Mouse (Mus musculus) spleen, adult 18-20 months (tissue): ENCODE data around the gene Nubp2.

Source experiments
- DNase-seq, 2 experiments: peaks; one replicate each; pipeline ENCODE4 v3.0.0; 2022; ENCODE audit warnings: mixed read lengths in 2 of 2

Nubp2 gene

DNA sequence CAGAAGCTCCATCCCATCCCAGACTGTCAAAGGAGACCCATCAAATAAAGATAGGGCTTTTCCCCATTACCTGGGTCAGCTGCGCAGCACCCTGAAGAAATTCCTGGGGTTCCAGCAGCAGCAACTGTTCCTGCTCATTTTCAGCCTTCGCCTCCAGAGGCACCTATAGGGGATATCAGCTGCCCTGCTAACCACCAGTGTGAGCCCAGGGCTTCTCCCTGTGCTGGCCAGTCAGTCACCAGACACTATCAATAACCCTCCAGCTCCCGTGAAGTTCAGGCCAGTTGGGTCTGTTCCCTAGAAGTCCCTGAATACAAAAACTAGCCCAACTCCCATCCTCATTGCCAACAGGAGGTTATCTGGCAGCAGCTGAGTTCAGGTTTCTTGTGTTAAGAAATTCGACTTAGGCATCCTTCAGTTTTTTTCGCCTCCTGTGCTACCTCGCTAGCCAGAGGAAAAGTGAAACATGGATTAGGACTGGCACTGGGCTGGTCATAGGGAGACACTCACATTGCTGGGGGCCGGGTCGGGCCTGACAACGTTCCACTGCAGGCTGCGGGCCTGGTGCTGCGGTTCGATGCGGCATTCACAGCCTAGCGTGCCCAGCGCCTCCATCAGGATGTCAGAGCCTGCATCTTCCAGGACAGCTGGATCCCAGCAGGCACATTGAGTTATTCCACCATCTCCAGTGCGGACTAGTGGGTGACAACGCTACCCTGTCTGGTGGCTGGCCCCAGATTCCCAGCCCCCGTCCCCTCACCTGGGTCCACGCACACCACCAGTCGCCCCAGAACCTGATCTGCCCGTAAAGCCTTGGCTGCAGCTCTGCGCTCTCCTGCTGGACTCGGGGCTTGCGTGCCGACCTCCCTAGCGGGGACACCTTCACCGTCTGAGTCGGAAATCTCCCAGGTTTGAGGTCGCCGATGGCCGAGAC lies 8.2 kb upstream of the Nubp2 start:
- DNase-seq: no peak

- no peak for DNase-seq
Measured at GRCm38 (mm10) chr17:24893276-24893675, 7.1 kb upstream of the Nubp2 start.

- DNase-seq: no peak
Measured at GRCm38 (mm10) chr17:24892785-24893184, 6.6 kb upstream of the Nubp2 start.

- no peak for DNase-seq
Measured at GRCm38 (mm10) chr17:24891321-24891720, 5.2 kb upstream of the Nubp2 start.

DNA sequence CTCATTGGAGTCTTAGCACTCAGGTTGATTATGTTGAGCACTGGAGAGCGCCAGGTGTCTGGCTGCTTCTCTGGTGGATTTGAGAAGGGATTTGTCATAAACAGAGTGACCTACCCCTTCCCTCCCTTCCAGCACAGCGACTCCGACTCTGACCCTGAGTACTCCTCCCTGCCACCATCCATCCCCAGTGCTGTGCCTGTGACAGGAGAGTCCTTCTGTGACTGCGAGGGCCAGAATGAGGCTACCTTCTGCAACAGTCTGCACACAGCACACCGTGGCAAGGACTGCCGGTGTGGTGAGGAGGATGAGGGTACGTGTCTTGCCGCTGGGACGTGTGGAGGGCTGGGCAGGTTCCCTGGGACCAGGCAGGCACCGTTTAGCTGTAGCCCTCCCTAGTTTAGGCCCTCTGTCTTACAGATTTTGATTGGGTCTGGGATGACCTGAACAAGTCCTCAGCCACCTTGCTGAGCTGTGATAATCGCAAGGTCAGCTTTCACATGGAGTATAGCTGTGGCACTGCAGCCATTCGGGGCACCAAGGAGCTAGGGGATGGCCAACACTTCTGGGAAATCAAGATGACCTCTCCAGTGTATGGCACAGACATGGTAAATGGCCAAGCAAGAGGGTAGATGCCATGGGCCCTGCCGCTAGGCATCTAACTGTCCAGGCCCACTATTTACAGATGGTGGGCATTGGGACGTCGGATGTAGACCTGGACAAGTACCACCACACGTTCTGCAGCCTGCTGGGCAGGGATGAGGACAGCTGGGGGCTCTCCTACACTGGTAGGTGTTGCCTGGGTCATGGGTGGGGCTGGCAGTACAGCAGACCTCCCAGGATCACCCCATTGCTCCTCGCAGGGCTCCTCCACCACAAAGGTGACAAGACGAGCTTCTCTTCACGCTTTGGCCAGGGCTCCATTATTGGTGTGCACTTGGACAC lies 4.3 kb upstream of the Nubp2 start:
- no peak for DNase-seq

- no peak for DNase-seq
Measured at GRCm38 (mm10) chr17:24888862-24889261, 2.7 kb upstream of the Nubp2 start.

DNA sequence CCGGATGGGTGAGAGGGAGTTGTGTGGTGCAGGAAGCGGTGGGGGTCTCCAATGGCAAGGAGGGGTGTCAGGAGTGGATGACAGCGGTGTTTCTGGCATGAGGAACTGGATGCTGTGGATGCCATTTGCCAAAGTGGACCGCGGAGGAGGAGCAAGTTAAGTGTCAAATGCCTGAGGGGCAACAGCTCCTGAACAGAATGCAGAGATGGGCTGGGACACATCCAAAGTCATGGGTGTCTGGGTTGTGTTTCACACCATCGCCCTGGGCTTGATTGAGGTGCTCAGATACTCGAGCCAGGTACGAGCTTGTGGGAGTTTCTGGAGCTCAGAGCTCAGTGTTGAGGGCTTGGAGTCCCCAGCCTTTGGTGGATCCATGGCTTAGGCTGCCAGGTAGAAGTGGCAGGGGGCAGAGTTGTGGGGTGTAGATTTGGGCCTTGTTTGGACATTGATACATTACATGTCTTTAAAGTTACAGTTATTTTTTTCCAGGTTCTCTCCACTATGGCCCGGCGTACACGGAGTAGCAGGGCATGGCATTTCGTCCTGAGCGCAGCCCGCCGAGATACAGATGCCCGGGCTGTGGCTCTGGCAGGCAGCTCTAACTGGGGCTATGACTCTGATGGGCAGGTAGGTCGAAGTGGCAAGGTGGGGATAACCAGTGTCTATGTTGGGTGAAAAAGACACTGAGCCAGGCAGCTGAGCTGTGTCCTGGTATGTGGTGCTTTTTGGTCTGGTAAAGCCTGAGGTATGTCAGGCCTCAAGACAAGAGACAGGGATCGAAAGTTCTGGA lies 1.3 kb upstream of the Nubp2 start:
- no peak for DNase-seq

DNA sequence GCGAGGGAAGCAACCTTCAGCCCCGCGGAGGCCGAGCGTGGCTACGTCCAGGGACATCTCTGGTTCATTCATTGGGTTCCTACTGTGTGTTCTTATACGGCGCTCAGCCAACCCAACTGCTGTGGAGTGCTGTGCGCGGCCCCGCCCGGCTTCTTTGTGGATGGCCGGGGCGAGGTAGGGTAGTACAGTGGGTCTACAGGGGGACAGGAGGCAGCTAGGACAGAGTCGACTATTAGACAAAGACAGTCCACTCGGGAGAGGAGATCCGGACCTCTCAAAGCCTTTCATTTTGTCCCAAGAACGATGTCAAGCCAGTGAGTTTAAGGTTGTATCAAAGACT lies 753 bp upstream of the Nubp2 start:
- DNase-seq: no peak

DNA sequence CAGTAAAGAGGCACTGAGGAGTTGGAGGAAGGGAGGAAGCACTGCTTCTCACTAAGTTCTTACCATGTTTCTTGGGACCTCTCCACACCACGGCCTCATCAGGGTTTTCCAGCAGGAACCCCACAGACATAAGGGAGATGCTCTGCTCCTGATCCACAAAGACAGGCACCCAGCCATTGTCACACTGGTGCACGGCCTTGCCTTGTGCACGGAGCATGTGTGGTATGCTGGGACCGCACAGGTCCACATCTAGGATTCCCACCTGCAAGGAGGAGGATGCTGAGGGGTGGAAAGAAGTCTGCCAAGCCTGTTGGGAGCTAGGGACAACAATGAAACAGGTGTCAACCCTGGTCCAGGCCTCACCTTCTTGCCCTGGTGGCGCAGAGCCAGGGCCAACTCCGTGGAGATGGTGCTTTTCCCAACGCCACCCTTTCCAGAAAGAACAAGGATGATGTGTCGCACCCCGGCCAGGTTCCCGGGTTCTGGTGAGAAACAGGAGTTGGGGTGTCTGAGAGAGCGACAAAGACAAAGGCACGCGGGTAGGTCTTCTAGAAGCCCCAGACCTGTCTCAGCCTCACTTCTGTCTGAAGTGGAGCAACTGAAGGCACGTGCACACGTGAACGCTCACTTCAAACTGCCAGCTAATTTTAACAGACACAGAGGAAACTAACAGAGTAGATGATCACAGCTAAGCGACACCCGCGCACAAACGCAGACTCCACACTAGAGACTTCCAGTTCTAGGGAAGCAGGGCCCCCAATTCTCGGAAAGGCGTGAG lies 604 bp downstream of the Nubp2 start:
- DNase-seq: no peak

DNA sequence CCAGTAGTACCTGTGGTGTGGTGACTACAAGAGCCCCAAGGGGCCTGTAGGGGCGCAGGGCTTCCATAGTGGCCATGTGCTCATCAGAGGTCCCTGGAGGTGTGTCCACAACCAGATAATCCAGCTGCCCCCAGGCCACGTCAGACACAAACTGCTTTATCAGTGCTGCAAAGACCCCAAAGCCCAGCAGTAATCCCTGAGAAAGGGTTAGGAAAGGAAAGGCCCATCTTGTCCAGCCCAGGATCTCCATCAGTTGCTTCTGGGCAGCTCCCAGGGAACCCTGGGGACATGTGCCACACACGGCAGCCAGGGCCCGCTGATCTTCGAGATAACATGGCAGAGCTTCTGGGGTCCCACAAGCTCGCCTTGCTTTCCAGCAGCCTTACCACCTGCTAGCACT lies 1.8 kb downstream of the Nubp2 start:
- DNase-seq: no peak

DNA sequence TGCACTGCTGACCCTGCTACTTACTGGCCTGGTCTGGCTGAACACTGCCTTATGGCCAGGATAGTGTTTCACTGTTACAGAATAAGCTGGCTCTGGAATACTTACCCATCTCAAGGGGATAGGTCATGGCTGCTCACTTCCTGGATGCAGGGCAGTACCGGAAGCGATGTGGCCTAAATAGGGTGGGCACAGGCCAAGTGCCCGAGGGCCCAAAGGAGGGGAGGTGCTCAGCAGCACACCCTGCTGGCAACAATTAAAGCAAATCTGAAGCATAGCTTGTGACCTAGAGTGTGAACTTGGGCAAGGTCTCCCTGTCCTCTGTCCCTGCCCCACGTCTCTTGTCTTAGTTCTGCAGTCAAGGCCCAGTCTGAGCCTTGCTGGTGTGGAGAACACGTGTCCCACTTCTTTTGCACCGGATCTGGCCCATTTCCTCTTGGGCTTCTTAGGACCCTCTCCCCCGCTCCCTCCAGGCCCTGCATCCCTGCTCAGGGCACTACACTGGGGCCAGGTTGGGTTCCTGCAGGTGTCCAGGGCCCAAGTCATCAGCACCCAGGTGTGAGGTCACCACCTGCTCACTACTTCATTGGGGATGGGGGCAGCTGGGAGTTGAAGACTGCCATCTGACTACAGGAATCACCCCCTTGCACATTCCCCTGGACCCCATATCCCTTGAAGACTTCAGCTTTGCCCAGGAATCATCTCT lies 4.3 kb downstream of the Nubp2 start:
- DNase-seq: peak in 1 of 2 experiments; percentile 47

- DNase-seq: no peak
Measured at GRCm38 (mm10) chr17:24878531-24878930, 7.6 kb downstream of the Nubp2 start.

DNA sequence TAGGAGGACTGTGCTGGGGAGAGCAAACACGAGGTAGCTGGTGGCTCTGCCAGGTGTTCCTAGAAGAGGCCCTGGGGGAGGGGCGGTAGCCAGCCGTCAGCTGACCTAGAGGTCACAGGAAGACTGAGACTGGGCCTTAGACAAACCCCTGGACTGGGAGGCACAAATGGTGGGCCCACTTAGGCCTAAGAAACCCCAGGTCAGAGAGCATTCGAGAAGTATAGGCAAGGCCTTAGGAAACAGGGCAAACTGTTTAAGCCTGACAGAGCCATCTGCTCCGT lies 8.1 kb downstream of the Nubp2 start:
- no peak for DNase-seq

- no peak for DNase-seq
Measured at GRCm38 (mm10) chr17:24877336-24878116, 8.6 kb downstream of the Nubp2 start.

GRCm38 (mm10) chr17:24874989-24875388 lies 11.2 kb downstream of the Nubp2 start:
- DNase-seq: no peak

GRCm38 (mm10) chr17:24874405-24874745 lies 11.8 kb downstream of the Nubp2 start:
- no peak for DNase-seq

GRCm38 (mm10) chr17:24873695-24874404 lies 12.3 kb downstream of the Nubp2 start:
- no peak for DNase-seq

GRCm38 (mm10) chr17:24867914-24868313 lies 18.2 kb downstream of the Nubp2 start:
- no peak for DNase-seq

DNA sequence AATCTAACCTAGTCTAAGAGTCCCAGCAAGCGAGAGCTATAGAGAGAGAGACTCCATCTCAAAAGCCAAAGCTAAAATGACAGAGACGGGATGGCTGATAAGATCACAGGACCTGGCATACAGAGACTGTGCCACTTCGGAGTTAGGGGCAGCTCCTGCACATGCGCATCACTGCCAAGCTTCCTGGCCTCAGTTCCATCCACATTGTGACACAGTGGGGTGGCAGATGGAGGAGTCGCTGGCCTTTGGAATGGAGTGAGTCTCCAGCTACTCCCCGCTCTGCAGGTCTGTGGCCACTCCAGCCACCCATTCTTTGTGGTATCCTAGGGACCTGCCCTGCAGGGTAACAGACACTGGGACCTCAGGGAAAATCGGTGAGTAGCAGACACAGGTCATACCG lies 20.4 kb downstream of the Nubp2 start, which contains the start of gene Igfals:
Gene Igfals (plus strand): TSS at position 222 of the 400 bp plus-strand sequence.
- DNase-seq: no peak

GRCm38 (mm10) chr17:24861785-24862184 lies 24.4 kb downstream of the Nubp2 start:
- no peak for DNase-seq
